Mouse (Mus musculus) spleen, adult 2 months (tissue): ENCODE data around the gene Tenm4.

ENCODE experiments used
- CTCF ChIP-seq: fragments of 200-500 bp; IDR thresholded peaks from 2 replicates; pipeline ENCODE4 v1.5.1; 2011; ENCODE audit warnings: mild to moderate bottlenecking, inconsistent platforms; ENCODE audit not compliant: insufficient read depth, insufficient read length, insufficient replicate concordance; ENCODE audit errors: extremely low read depth
- POLR2A ChIP-seq: fragments of 200-500 bp; IDR thresholded peaks from 2 replicates; pipeline ENCODE4 v1.6.1; 2011; ENCODE audit warnings: low read depth, low read length, inconsistent platforms

GRCm38 (mm10) chr7:96369947-96370346 lies 198.9 kb downstream of the Tenm4 start:
- TF ChIP-seq CTCF = no peak
- no peak for TF ChIP-seq POLR2A
